Mouse (Mus musculus) thymus, postnatal 4 days (tissue): ENCODE results near the gene Suco.

ENCODE experiments used
- DNase-seq: peaks from one replicate; pipeline ENCODE4 v3.0.0; 2021

Suco gene

GRCm38 (mm10) chr1:161876553-161877447 is at the start of gene Suco:
Gene Suco (minus strand): TSS chr1:161876682.
- peak; percentile 99 for DNase-seq

GRCm38 (mm10) chr1:161925281-161925805 is 48.9 kb upstream of the Suco start:
- no peak for DNase-seq

DNA sequence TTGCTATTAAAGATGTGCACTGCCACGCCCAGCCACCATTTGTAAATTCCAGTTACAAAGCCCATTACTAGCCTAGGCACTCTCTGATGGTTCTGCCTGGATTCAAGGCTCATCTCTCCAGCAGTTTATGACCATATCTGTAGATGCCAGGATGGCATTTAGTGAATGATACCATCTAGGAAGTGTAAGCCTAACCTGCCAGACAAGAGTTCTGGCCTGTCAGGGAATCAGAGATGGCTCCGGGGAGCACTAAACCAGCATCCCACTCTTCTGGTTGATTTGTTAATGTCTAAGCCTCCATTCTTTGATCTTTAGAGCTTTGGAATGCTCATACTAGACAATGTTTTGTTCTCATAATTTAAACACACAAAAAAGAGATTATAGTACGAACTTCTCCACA is 47.8 kb upstream of the Suco start:
- DNase-seq = no peak

DNA sequence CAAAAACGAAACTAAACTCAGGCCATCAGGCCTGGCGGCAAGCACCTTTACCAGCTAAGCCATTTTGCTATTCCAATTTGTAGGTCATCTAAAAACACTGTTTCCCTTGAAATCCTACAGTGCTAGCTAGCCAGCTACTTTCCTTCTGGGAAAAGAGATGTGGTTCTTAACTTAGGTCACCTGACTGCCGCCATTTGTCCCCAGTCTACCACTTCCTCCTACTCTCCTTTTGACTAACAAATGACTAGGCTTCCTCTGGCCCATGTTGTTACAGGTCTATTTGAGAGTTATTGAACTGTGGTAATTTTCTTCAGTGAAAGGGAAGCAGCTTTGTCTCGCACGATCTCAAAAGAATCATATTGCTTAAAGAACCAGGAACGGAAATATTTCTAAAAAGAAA is 45.4 kb upstream of the Suco start:
- no peak for DNase-seq

DNA sequence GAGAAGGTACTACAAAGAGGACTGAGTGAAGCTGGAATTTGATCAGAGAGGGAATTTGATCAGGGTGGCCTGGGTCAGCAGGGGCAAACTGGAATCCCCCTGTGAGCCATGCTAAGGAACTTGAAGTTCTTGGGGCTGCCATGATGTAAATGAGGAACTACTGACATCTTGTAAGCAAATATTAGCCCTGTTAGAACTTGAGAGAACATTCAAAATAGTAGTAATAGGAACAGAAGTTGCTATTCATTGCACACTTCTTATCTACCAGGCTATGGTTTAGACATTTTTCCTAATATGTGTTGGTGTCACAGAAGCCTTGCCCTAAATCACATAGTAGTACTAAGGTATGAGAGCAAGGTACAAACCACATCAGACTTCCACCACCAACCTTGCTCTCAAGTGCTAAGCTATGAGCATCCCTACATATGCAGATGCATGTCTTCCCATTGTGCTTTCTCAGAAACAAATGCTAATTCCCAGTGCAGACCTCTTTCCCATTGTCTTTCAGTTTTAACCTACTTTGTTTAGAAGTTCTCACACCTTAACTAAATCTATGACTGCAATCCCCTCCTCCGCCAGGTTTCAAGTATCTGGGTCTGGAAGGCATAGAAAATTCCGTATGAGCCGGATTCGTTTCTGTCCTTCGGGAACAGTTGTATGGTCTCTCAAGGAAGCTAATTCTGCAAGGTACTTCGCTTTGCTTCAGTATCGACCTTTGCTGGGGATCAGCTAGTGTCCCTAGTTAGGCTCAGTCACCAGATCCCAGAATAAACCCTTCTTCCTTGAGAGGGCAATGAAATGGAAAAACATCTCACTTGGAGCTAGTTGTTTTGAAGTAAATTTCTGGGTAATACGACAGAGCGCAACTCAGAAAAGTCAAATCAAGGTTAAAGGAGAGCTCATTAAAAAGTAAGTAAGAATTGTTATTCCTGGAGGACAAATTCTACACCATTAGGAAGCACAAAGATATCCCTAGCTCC is 44.3 kb upstream of the Suco start:
- no peak for DNase-seq

DNA sequence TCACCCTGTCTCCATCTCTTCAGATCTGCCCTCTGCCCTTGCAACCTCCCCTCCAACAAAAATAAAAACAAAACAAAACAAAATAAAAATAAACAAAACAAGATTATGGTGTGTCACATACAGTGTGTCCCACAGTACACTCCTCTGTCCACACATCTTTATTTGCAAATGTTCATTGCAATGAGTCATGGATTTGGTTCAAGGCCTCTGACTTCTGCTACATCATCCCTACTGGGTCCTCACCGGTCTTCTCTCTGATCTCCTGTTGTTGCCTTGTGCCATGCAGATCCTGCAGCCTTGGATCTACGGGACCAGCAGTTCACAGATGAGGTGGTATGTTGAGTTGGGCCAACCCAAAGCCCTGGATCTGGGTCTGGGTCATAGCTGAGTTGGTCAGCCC is 43.1 kb upstream of the Suco start:
- DNase-seq = no peak

- no peak for DNase-seq
Observed at GRCm38 (mm10) chr1:161918682-161919372, 42.3 kb upstream of the Suco start.

DNA sequence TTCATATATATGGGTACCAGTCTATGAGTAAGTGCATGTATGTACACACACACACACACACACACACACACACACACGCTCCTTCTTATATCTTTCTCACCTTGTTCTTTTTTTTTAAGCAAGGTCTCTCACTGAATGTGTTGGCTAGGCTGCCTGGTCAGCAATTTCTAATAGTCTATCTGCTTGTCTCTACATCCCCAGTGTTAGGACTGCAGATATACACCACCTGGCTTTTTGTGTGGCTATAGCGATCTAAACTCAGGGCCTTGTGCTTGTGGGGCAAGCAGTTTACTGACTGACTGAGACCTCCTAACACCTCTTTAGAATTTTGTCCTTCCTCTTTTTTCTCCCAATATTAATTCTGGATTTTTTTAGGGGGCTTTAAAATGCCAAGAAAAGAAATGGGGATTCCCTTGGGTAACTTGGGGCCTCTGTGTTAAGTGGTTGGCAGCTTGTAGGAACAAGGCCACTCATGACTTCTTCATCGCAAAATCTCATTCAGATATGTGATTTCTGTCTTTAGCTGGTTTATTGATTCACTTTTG is 41.5 kb upstream of the Suco start:
- DNase-seq = no peak

DNA sequence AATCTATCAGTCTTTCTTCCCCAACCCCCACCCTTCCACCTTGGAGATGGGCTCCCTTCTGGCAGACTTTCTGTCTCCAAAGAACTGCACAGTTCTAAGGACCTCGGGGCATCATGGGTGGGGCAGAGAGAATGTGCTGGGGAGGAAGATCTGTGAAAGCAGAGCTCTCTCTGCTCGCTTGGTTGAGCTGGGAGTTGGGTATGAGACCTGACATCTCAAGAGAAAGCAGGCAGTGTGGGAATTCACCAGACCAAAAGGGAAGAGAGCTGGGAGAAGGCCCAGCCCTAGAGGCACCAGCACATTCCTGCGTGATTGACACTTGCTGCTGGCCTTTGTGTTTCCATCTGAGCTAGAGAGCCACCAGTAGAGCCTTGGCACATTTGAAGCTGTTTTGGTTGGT is 39.6 kb upstream of the Suco start:
- DNase-seq = no peak

DNA sequence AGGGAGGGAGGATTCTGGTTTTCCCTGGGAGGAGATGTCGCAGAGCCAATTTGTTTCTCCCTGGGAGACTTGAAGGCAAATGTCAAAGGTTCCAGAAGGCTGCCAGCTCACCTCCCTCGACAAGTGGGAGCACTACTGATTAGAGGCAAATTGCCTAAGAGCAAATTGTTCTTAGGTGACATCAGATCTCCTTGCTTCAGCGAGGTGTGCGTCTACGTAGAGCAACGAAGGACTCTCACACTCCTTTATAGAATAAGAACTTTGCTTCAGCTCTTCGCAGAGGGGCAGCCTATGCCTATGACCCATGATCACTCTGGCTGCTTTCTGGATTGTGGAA is 37.1 kb upstream of the Suco start:
- no peak for DNase-seq

- DNase-seq = no peak
Observed at GRCm38 (mm10) chr1:161912940-161913647, 36.6 kb upstream of the Suco start.

- no peak for DNase-seq
Observed at GRCm38 (mm10) chr1:161909074-161909473, 32.6 kb upstream of the Suco start.

GRCm38 (mm10) chr1:161907795-161908457 is 31.4 kb upstream of the Suco start:
- DNase-seq = no peak

DNA sequence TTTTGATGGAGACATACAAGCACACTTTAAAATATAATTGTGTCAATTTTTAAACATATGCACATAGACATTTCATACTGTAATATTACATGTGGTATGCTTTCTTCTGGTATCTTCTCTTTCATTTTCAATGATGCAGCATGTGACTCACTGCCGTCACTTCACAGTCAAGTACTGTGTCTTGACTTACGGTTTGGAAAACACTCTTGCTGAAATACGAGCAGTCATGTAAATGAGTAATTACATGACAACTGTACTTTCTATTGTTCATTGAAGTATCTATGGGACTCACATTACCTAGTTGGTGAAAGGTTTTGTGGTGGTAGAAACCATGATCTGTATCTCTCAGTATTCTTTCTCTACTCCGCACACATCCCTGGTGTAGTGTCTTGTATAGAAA is 30.6 kb upstream of the Suco start:
- no peak for DNase-seq

DNA sequence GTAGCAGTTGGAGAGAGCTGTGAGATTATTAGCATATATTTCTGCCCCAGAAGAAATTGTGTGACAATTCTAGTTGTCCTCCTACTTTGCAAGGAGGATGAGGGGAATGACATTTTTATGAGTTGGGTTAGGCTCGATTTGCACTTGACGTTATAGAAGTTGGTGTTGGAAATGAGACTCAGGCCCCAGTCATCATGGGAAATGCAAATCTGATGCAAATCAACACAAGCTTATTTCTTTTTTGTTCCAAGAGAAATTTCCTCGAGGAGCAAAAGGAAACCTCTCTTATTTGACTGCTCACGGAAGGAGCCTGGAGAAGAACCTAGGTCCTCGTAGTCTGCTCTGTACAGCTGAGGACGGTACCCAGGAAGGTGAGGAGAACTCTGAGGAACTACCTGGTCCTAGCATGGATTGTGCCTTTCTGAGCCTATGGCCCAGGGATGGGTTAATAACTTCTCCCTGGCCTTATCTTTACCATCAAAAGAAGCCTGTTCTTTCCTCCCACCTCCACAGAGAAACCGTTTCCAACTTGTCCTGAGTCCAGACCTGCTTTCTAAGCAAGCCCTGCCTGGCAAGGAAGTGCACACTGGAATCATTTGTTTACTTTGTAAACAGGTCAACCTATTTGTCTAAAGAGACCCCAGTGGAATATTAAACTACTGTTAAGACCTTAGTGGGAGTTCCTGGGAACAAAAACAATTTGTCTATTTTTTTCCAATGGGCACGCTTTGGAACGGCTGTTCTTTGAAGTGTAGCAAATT is 26.4 kb upstream of the Suco start:
- DNase-seq = no peak

- DNase-seq = no peak
Observed at GRCm38 (mm10) chr1:161900129-161900528, 23.6 kb upstream of the Suco start.

- DNase-seq = no peak
Observed at GRCm38 (mm10) chr1:161897235-161897634, 20.8 kb upstream of the Suco start.

GRCm38 (mm10) chr1:161896130-161896529 is 19.6 kb upstream of the Suco start:
- no peak for DNase-seq

DNA sequence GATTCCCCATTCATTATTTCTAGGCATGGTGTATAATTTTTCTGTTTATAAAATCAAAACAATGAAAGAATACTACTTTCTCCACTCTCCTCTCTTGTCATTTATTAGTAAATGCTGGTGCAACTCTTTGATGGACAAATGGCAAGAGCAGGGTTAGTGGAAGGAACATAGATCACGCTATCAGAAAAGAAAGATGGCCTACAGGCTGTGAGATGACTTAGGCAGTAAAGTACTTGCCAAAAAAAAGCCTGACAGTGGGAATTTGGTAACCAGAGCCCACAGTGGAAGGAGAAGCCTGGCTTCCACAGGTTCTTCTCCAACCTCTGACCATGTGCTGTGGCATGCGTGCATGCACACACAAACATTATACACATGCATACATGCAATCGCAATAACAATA is 18.5 kb upstream of the Suco start:
- no peak for DNase-seq

DNA sequence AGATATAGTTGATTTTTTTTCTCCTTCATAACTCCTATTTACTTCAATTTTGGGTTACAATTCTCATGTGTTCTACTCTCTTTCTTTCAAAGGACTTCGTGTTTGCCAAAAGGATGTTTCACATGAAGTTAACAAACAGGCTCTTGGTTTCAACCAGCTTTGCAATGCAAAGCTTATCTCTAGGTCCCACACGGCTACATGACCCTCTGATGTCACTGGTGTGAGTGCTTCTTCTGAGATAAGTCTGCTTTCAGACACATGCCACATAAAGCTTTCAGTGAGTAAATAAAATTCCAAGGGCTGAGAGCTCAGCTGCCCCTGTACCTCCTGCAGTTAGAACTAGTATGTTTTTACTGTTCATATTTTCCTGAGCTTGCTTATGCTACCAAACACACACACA is 18.1 kb upstream of the Suco start:
- no peak for DNase-seq

DNA sequence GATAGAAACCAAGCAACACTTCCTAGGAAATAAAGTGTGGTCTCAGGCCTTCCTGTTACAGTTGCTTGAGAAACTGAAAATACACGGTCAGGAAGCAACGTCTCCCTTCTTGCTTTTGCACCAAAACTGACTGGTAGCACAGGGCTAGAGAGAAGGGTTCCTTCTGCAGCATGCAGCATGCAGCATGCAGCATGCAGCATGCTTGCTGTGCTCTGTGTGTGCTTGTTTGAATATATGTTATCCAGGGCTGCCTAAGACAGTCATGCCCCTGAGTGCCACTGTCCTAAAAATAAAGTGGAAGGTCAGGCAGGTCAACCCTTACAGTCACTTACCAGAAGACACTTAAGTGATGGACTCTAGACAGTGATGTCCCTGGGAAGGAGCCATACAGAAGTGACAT is 17.6 kb upstream of the Suco start:
- DNase-seq = no peak
